Comparison of ENCODE assay signal across 17 mouse cellular contexts in genomic region chr19:6392743-6393393, GRCm38 (mm10). TPM values are rescaled to one million over a fixed set of nuclear protein-coding genes. Genes with fewer than 3 reads are reported as not detected.
DNase-seq lines count a peak whose midpoint lies in the region; ATAC-seq and TF ChIP-seq lines count a peak whose summit lies in the region.
"Had no signal": no experiment of that assay in that cellular context is flagged by ENCODE, and none has a peak within 500 bp of the region (broad histone marks: within the 10 kb centered on the region; RNA-seq: fewer than 3 reads in every experiment).

No protein-coding gene starts in this region.

- no peak for DNase-seq in heart, postnatal 0 days (ENCODE audit: low spot score)
- DNase-seq in heart, adult 18-20 months, result no peak
- no peak for DNase-seq in lung, postnatal 0 days (ENCODE audit: low spot score)
- no peak for DNase-seq in lung, postnatal 25 days (ENCODE audit: low spot score)
- no peak for DNase-seq in G1E (ENCODE audit: low spot score)
- DNase-seq in gastrocnemius, postnatal 10 days, result no peak
- DNase-seq in right cerebral cortex, postnatal 25 days, result no peak
- DNase-seq: gastrocnemius, postnatal 14 days; heart, postnatal 14 days; retina, postnatal 1 day had no signal

- H3K4me1 ChIP-seq in heart, postnatal 0 days (ENCODE audit: control insufficient read depth, insufficient read depth), result no peaks in the 10 kb centered on the region
- H3K4me1 ChIP-seq in lung, postnatal 0 days (ENCODE audit: insufficient read depth, low read depth, low read length), result peaks cover 7% of the 10 kb centered on the region; the same call in 1 of the 2 replicates
- H3K4me1 ChIP-seq in G1E (ENCODE audit: insufficient read depth, low read depth, low read length), result peaks cover 10% of the 10 kb centered on the region; the same call in 1 of the 2 replicates

- 92% methylated on average over 14 of the region's 14 CpGs for WGBS in heart, postnatal 0 days
- 95% methylated on average over 14 of the region's 14 CpGs for WGBS in lung, postnatal 0 days

- TF ChIP-seq CTCF in heart, postnatal 0 days (IDR thresholded peaks at IDR 0.05; ENCODE audit: low read depth), result peak; percentile 40
- peak; percentile 51 for TF ChIP-seq CTCF in lung, postnatal 0 days (IDR thresholded peaks at IDR 0.05)
- 0 out of 2 replicates have a peak, but pooled peaks have one; percentile 10 for TF ChIP-seq CTCF in G1E (IDR thresholded peaks at IDR 0.05; ENCODE audit: low read depth, low read length)

- H3K27me3 ChIP-seq in heart, postnatal 0 days (ENCODE audit: control insufficient read depth, insufficient read depth, low read length), result no peaks in the 10 kb centered on the region
- no peaks in the 10 kb centered on the region for H3K27me3 ChIP-seq in lung, postnatal 0 days (replicated peaks; ENCODE audit: insufficient read depth, low read length)
- H3K27me3 ChIP-seq in G1E (ENCODE audit: insufficient read depth, low read length), result peaks cover 32% of the 10 kb centered on the region

- ATAC-seq in heart, postnatal 0 days (ENCODE audit: insufficient read depth, low read depth), result no peak
- ATAC-seq in lung, postnatal 0 days, result no peak
- no peak for ATAC-seq in G1E (ENCODE audit: extremely low read depth, insufficient number of reproducible peaks, low FRiP score, poor library complexity, severe bottlenecking)
- ATAC-seq in megakaryocyte progenitor cell, adult 5-6 weeks (replicated peaks; ENCODE audit: poor library complexity), result peak; percentile 42
- ATAC-seq: intestine, embryonic 16.5 days had no signal

- peaks cover 69% of the 10 kb centered on the region for H3K36me3 ChIP-seq in heart, postnatal 0 days (replicated peaks; ENCODE audit: control insufficient read depth, insufficient read depth, low read length)
- H3K36me3 ChIP-seq in lung, postnatal 0 days (ENCODE audit: insufficient read depth, low read length), result no peaks in the 10 kb centered on the region
- H3K36me3 ChIP-seq in G1E (replicated peaks), result no peaks in the 10 kb centered on the region
- H3K36me3 ChIP-seq: embryonic facial prominence, embryonic 10.5 days; forebrain, embryonic 10.5 days; limb, embryonic 13.5 days; stomach, embryonic 15.5 days had no signal

- H3K4me3 ChIP-seq in heart, postnatal 0 days (ENCODE audit: low read depth, low read length), result no peak overlapping the region
- no peak overlapping the region for H3K4me3 ChIP-seq in lung, postnatal 0 days (ENCODE audit: low read depth, low read length)
- H3K4me3 ChIP-seq in G1E (ENCODE audit: low read depth, low read length), result no peak overlapping the region
- H3K4me3 ChIP-seq: embryonic facial prominence, embryonic 10.5 days; forebrain, embryonic 10.5 days; limb, embryonic 13.5 days; megakaryocyte, embryonic 14.5 days; stomach, embryonic 15.5 days had no signal

- H3K9me3 ChIP-seq in heart, postnatal 0 days (replicated peaks; ENCODE audit: control insufficient read depth, low read length), result no peaks in the 10 kb centered on the region
- H3K9me3 ChIP-seq in lung, postnatal 0 days (ENCODE audit: low read length), result no peaks in the 10 kb centered on the region
- no peaks in the 10 kb centered on the region for H3K9me3 ChIP-seq in G1E (replicated peaks)
- H3K9me3 ChIP-seq: embryonic facial prominence, embryonic 10.5 days; forebrain, embryonic 10.5 days; limb, embryonic 13.5 days; megakaryocyte, embryonic 14.5 days; stomach, embryonic 15.5 days had no signal

- no peak overlapping the region for H3K9ac ChIP-seq in heart, postnatal 0 days (replicated peaks; ENCODE audit: low read depth, low read length)
- no peak overlapping the region for H3K9ac ChIP-seq in lung, postnatal 0 days (replicated peaks; ENCODE audit: low read depth)
- H3K9ac ChIP-seq: limb, embryonic 13.5 days; stomach, embryonic 15.5 days had no signal

- no peak for TF ChIP-seq EP300 in heart, postnatal 0 days (IDR thresholded peaks at IDR 0.05; ENCODE audit: low read depth)
- no peak for TF ChIP-seq EP300 in lung, postnatal 0 days (IDR thresholded peaks at IDR 0.05)

- no peak overlapping the region for H3K4me2 ChIP-seq in heart, postnatal 0 days (ENCODE audit: low read depth, low read length)
- H3K4me2 ChIP-seq in lung, postnatal 0 days (replicated peaks; ENCODE audit: low read depth, low read length), result no peak overlapping the region
- H3K4me2 ChIP-seq: limb, embryonic 13.5 days; stomach, embryonic 15.5 days had no signal

- no peak overlapping the region for H3K27ac ChIP-seq in heart, postnatal 0 days (ENCODE audit: low read depth)
- no peak overlapping the region for H3K27ac ChIP-seq in lung, postnatal 0 days (ENCODE audit: low read length)
- H3K27ac ChIP-seq: embryonic facial prominence, embryonic 10.5 days; forebrain, embryonic 10.5 days; limb, embryonic 13.5 days; stomach, embryonic 15.5 days had no signal

RNA-seq across cellular contexts. Expression of gene Rasgrp2, which starts 6.3 kb away (rescaled TPM):
- 25.3 and 55.6 TPM in 2 replicates for total RNA-seq in heart, postnatal 0 days (2014; rRNA removed; ENCODE audit: low replicate concordance)
- 46.6 and 55.5 TPM in 2 replicates for polyA plus RNA-seq in heart, postnatal 0 days (2015; fragmentation: Nextera tagmentation; extraction: Ambion mirVana)
- total RNA-seq in heart, adult 18-20 months (2021), result 10 to 100 TPM; 37.7 to 53.4 TPM
- polyA plus RNA-seq in lung, postnatal 0 days (2015; fragmentation: Nextera tagmentation; extraction: Ambion mirVana), result 99.2 and 128 TPM in 2 replicates
- not detected in 2 replicates for total RNA-seq in G1E (2014; fragmentation: Nextera tagmentation)
- total RNA-seq in G1E (2017), result 1.5 and 3.7 TPM in 2 replicates
- 2.3 and 3.5 TPM in 2 replicates for polyA plus RNA-seq in G1E (2012)
- 223 and 244 TPM in 2 replicates for total RNA-seq in megakaryocyte progenitor cell, adult 5-6 weeks (2015)
- total RNA-seq in megakaryocyte progenitor cell, adult 5-6 weeks (2017), result 283 and 290 TPM in 2 replicates
- 10 to 100 TPM; 30.5 to 31.4 TPM for total RNA-seq in gastrocnemius, postnatal 10 days (2021)

RNA-seq across cellular contexts. Expression of gene Pygm, which starts 8.7 kb away (rescaled TPM):
- 451 and 487 TPM in 2 replicates for total RNA-seq in heart, postnatal 0 days (2014; rRNA removed; ENCODE audit: low replicate concordance)
- polyA plus RNA-seq in heart, postnatal 0 days (2015; fragmentation: Nextera tagmentation; extraction: Ambion mirVana), result 390 and 400 TPM in 2 replicates
- total RNA-seq in heart, adult 18-20 months (2021), result 1,000 to 10,000 TPM; 1,224 to 1,269 TPM
- 20.5 and 32.1 TPM in 2 replicates for polyA plus RNA-seq in lung, postnatal 0 days (2015; fragmentation: Nextera tagmentation; extraction: Ambion mirVana)
- total RNA-seq in G1E (2014; fragmentation: Nextera tagmentation), result 7.1 TPM in 1 of 2 replicates, not detected in the other
- 0.41 and 0.87 TPM in 2 replicates for total RNA-seq in G1E (2017)
- polyA plus RNA-seq in G1E (2012), result 0.13 and 0.14 TPM in 2 replicates
- total RNA-seq in megakaryocyte progenitor cell, adult 5-6 weeks (2015), result 0.30 and 1.5 TPM in 2 replicates
- 0.47 TPM in 1 of 2 replicates, not detected in the other for total RNA-seq in megakaryocyte progenitor cell, adult 5-6 weeks (2017)
- 1,000 to 10,000 TPM; 3,066 to 3,425 TPM for total RNA-seq in gastrocnemius, postnatal 10 days (2021)

RNA-seq across cellular contexts. Expression of gene Nrxn2, which starts 25.7 kb away (rescaled TPM):
- not detected in 2 replicates for total RNA-seq in heart, postnatal 0 days (2014; rRNA removed; ENCODE audit: low replicate concordance)
- polyA plus RNA-seq in heart, postnatal 0 days (2015; fragmentation: Nextera tagmentation; extraction: Ambion mirVana), result 0.67 and 0.68 TPM in 2 replicates
- 1 to 10 TPM; 4.3 to 4.8 TPM for total RNA-seq in heart, adult 18-20 months (2021)
- 3.8 and 4.7 TPM in 2 replicates for polyA plus RNA-seq in lung, postnatal 0 days (2015; fragmentation: Nextera tagmentation; extraction: Ambion mirVana)
- not detected in 2 replicates for total RNA-seq in G1E (2014; fragmentation: Nextera tagmentation)
- total RNA-seq in G1E (2017), result 0.16 and 0.23 TPM in 2 replicates
- 0.03 and 0.23 TPM in 2 replicates for polyA plus RNA-seq in G1E (2012)
- total RNA-seq in megakaryocyte progenitor cell, adult 5-6 weeks (2015), result not detected in 2 replicates
- not detected in 2 replicates for total RNA-seq in megakaryocyte progenitor cell, adult 5-6 weeks (2017)
- 1 to 10 TPM; 3.1 to 3.3 TPM for total RNA-seq in gastrocnemius, postnatal 10 days (2021)

RNA-seq across cellular contexts. Expression of gene Sf1, which starts 29.4 kb away (rescaled TPM):
- total RNA-seq in heart, postnatal 0 days (2014; rRNA removed; ENCODE audit: low replicate concordance), result 41.8 and 94.6 TPM in 2 replicates
- polyA plus RNA-seq in heart, postnatal 0 days (2015; fragmentation: Nextera tagmentation; extraction: Ambion mirVana), result 31.8 and 38.3 TPM in 2 replicates
- total RNA-seq in heart, adult 18-20 months (2021), result 10 to 100 TPM; 66.5 to 94.7 TPM
- 48.1 and 49.5 TPM in 2 replicates for polyA plus RNA-seq in lung, postnatal 0 days (2015; fragmentation: Nextera tagmentation; extraction: Ambion mirVana)
- total RNA-seq in G1E (2014; fragmentation: Nextera tagmentation) (511 and 574 TPM in 2 replicates), G1E (2017) (96.0 and 104 TPM in 2 replicates)
- 1,720 and 2,369 TPM in 2 replicates for polyA plus RNA-seq in G1E (2012)
- total RNA-seq in megakaryocyte progenitor cell, adult 5-6 weeks (2015), result 268 and 287 TPM in 2 replicates
- 156 and 192 TPM in 2 replicates for total RNA-seq in megakaryocyte progenitor cell, adult 5-6 weeks (2017)
- 100 to 1,000 TPM in 1 of 2 experiments, 10 to 100 TPM in 1; 88.6 to 123 TPM for total RNA-seq in gastrocnemius, postnatal 10 days (2021)

RNA-seq across cellular contexts. Expression of gene Map4k2, which starts 51.9 kb away (rescaled TPM):
- total RNA-seq in heart, postnatal 0 days (2014; rRNA removed; ENCODE audit: low replicate concordance), result 48.4 and 59.1 TPM in 2 replicates
- polyA plus RNA-seq in heart, postnatal 0 days (2015; fragmentation: Nextera tagmentation; extraction: Ambion mirVana), result 9.6 and 10.1 TPM in 2 replicates
- total RNA-seq in heart, adult 18-20 months (2021), result 10 to 100 TPM; 30.7 to 43.0 TPM
- 22.5 and 25.0 TPM in 2 replicates for polyA plus RNA-seq in lung, postnatal 0 days (2015; fragmentation: Nextera tagmentation; extraction: Ambion mirVana)
- total RNA-seq in G1E (2014; fragmentation: Nextera tagmentation) (13.3 and 13.4 TPM in 2 replicates), G1E (2017) (13.2 and 19.4 TPM in 2 replicates)
- 19.3 and 26.6 TPM in 2 replicates for polyA plus RNA-seq in G1E (2012)
- 15.8 and 16.3 TPM in 2 replicates for total RNA-seq in megakaryocyte progenitor cell, adult 5-6 weeks (2015)
- 30.5 and 45.4 TPM in 2 replicates for total RNA-seq in megakaryocyte progenitor cell, adult 5-6 weeks (2017)
- total RNA-seq in gastrocnemius, postnatal 10 days (2021), result 10 to 100 TPM; 11.9 to 19.3 TPM

Comparison
In these comparisons a context has a peak if more than half of its experiments do, and no peak if none do; other contexts are left out.
1. RNA of gene Pygm, which starts 8.7 kb away (total RNA-seq): 3,066 to 3,425 TPM in gastrocnemius, postnatal 10 days, 1,224 to 1,269 TPM in heart, adult 18-20 months and 451 to 487 TPM in heart, postnatal 0 days; 0.41 to 7.1 TPM in G1E and 0.30 to 1.5 TPM in megakaryocyte progenitor cell, adult 5-6 weeks; every median in the first group is over 10 times any median in the second.
2. Peak in every context shown above with its lines, with median percentiles within 50 percentile points of each other: CTCF ChIP-seq.